Mouse (Mus musculus) liver, embryonic 12.5 days (tissue): ENCODE data around the gene Ndst4. TPM values are rescaled to one million over a fixed set of nuclear protein-coding genes. Genes with fewer than 3 reads are reported as not detected.
A peak's percentile ranks its signal among the peaks of the same experiment; 100 is the strongest.

Source experiments
- ATAC-seq: fragments of 200-750 bp; cut with Nextera tagmentation; 2 replicates; pipeline ENCODE4 v1.8.0; 2017; ENCODE audit warnings: moderate number of reproducible peaks, mild to moderate bottlenecking, moderate library complexity
- H3K27ac ChIP-seq: fragments of 300-500 bp; sonication (generic); 2 replicates; pipeline ENCODE4 v1.5.1; 2016; ENCODE audit warnings: mild to moderate bottlenecking
- H3K27me3 ChIP-seq: fragments of 300-500 bp; sonication (generic); replicated peaks from 2 replicates; pipeline ENCODE4 v1.6.1; 2016; ENCODE audit warnings: mild to moderate bottlenecking, moderate library complexity
- H3K36me3 ChIP-seq: fragments of 300-500 bp; sonication (generic); 2 replicates; pipeline ENCODE4 v1.6.1; 2016; ENCODE audit warnings: mild to moderate bottlenecking, moderate library complexity
- H3K4me1 ChIP-seq: fragments of 300-500 bp; sonication (generic); 2 replicates; pipeline ENCODE4 v1.6.1; 2016
- H3K4me2 ChIP-seq: fragments of 300-500 bp; sonication (generic); 2 replicates; pipeline ENCODE4 v1.6.1; 2016; ENCODE audit warnings: mild to moderate bottlenecking, moderate library complexity
- H3K4me3 ChIP-seq: fragments of 300-500 bp; sonication (generic); 2 replicates; pipeline ENCODE4 v1.5.1; 2016; ENCODE audit warnings: mild to moderate bottlenecking, moderate library complexity
- H3K9ac ChIP-seq: fragments of 300-500 bp; sonication (generic); 2 replicates; pipeline ENCODE4 v1.6.1; 2016; ENCODE audit warnings: mild to moderate bottlenecking, moderate library complexity
- H3K9me3 ChIP-seq: fragments of 300-500 bp; sonication (generic); replicated peaks from 2 replicates; pipeline ENCODE4 v1.6.1; 2016; ENCODE audit warnings: mild to moderate bottlenecking, moderate library complexity
- WGBS: fragments of 180-500 bp; shearing (Covaris S2); methylation state at CpG from one replicate; pipeline ENCODE4 v1.1.7; 2016; ENCODE audit not compliant: insufficient replicate concordance; 5-methylcytosine and 5-hydroxymethylcytosine counted together
- polyA plus RNA-seq: library from polyadenylated mRNA; unstranded; fragments of >200 nt; fragmentation: Nextera tagmentation; extraction: Ambion mirVana; gene quantifications from 2 replicates; pipeline ENCODE4 v1.2.1, GENCODE M21; 2016

The Ndst4 gene
- not detected in 2 replicates for polyA plus RNA-seq

DNA sequence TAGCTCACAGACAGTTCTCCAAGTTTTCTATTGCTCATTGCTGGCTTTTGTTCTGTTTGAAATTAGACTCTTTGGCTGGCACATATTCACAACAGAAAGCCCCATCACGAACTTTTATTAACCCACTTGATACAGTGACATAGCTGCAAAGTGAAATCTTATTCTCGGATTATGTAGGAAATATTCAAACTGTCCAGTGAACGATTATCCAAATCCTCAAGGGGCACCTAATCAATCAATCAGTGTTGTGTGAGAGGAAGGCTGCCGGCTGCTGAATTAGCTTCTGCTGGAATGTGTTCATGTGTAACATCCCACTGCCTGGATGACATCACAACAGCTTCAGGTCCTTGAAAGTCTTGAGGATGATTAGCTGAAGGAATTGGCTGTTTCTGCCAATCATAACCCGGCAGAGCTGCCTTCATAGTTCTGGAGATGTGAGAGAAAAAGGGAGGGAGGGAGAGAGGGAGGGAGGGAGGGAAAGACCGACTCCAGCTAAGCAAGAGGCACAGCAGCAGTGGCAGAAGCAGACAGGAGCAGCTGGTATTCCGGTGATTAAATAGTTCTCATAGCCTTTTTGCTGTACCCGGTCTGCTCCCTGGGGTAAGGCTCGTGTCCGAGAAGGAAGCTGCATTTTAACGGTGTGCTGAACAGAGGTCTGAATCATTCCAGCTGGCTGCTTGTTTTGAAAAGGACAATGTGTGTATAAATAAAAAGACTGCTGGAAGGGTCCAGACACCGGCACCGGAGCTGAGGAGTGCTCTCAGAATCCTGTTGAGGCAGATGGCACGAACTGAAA lies at the start of gene Ndst4:
Gene Ndst4, plus strand, starts transcription at position 476 of the 796 bp plus-strand sequence.
- Histone ChIP-seq H3K4me3 (no peak within 1 kb of the TSS), H3K4me1 (no peaks in the 10 kb centered on the region), H3K36me3 (no peaks in the 10 kb centered on the region), H3K4me2 (peak within 1 kb of the TSS; percentile 24; the same call in 1 of the 2 replicates), H3K27ac (no peak within 1 kb of the TSS), H3K9me3 (no peaks in the 10 kb centered on the region), H3K27me3 (no peaks in the 10 kb centered on the region), H3K9ac (no peak within 1 kb of the TSS)
- no peak for ATAC-seq
- WGBS: 55% methylated on average over 14 of the region's 14 CpGs

DNA sequence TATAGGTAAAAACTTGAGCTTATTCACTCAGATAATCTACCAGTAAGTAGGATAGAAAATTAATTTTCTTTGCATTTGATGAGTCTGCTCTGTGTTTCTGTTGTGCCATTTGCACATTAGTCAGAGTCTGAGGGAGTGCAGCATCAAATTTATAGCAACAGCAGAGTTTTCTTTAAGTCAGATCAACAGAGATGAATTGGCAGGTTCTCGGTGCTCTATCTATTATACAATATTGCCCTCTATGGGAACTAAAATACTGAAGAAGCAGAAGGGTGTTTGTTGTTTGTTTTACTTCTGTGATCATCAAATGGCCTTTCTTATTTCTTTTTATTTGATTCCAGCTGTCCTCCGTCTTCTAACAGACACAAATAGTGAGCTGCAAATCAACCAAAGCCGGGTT lies 6.4 kb upstream of the Ndst4 start:
- ATAC-seq: no peak
- Histone ChIP-seq H3K4me1 (no peaks in the 10 kb centered on the region), H3K36me3 (no peaks in the 10 kb centered on the region), H3K9ac (no peak overlapping the region), H3K4me2 (no peak overlapping the region), H3K9me3 (no peaks in the 10 kb centered on the region), H3K27me3 (no peaks in the 10 kb centered on the region), H3K4me3 (no peak overlapping the region), H3K27ac (no peak overlapping the region)
- 70% methylated on average over 3 of the region's 3 CpGs for WGBS

DNA sequence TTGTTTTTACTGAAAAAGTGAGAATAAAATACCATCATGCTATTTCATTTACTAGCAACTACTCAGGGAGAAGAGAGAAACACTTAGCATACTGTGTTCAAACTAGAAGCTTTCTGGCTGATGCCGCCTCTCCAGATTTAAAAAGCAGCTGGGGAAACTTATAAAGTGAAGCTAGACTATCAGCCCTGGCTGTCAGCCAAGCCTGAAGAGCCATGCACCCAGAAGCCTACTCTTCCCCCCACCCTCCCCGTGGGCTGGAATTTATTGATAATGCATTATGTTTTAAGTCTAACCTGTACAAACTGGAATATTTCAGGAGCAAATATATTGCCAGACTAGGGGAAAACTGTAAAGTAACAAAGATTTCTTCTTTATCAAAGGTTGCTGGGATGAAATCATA lies 2.6 kb downstream of the Ndst4 start:
- ATAC-seq: no peak

DNA sequence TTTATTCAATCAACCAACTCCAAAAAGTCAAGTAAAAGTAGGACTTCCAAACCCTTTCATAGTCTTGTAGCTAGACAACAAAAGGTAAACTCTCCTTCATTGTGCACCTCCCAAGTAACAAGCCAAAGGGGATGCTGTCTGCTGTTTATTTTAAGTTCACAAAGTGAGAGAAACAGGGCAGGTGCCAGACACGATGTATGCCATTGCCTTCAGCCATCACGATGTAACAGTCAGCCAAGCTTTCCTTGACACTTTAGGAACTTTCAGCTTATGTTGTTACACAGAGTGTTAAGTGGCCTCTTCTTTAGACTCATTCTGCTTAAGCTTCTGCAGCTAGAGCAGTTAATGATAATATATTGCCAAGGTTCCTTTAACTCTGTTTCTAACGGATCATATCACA lies 3.1 kb downstream of the Ndst4 start:
- H3K4me2 ChIP-seq: no peak overlapping the region
- H3K27me3 ChIP-seq: no peaks in the 10 kb centered on the region
- H3K9ac ChIP-seq: no peak overlapping the region
- WGBS: 59% methylated on average over 3 of the region's 3 CpGs
- H3K4me1 ChIP-seq: no peaks in the 10 kb centered on the region
- H3K4me3 ChIP-seq: no peak overlapping the region
- no peak for ATAC-seq
- no peaks in the 10 kb centered on the region for H3K36me3 ChIP-seq
- H3K27ac ChIP-seq: no peak overlapping the region
- H3K9me3 ChIP-seq: no peaks in the 10 kb centered on the region

More for the DNA sequence above, 2.6 kb downstream of the Ndst4 start:
- Histone ChIP-seq H3K9me3 (no peaks in the 10 kb centered on the region), H3K4me1 (no peaks in the 10 kb centered on the region), H3K4me2 (no peak overlapping the region), H3K27ac (no peak overlapping the region), H3K4me3 (no peak overlapping the region), H3K27me3 (no peaks in the 10 kb centered on the region), H3K36me3 (no peaks in the 10 kb centered on the region), H3K9ac (no peak overlapping the region)
- WGBS: 68% methylated on average over 2 of the region's 2 CpGs

DNA sequence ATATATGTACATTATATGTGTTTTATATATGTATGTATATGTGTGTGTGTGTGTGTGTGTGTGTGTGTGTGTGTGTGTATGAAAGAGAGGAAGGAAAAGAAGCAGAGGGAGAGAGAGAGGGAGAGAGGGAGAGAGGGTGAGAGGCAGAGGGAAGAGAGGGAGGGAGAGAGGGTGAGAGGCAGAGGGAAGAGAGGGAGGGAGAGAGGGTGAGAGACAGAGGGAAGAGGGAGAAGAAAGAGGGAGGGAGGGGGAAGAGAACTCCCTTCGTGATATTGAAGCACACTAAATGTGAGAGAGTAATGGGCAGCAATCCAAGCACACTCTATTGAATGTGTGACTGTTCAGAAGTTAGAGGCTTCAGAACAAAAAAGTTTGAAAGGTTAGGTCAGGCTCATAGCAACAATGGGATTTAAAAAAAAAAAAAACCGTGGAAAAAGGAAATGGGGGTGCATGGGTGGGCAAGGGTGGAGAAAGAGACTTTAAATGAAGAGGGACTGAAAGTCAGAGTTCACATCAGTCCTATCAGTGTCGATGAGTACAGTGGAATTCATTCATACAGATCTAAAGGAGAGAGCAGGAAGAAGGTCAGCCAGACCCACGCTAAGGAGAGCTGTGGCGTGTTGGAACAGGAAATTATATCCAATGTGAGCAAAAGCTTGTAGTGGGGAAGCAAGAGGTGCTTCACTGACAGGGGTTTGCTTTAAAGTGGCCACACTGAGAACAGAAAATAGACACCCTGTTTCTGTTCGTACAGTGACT lies 63.2 kb downstream of the Ndst4 start:
- no peak overlapping the region for H3K4me2 ChIP-seq
- H3K4me3 ChIP-seq: no peak overlapping the region
- WGBS: 37% methylated on average over 6 of the region's 6 CpGs
- ATAC-seq: no peak
- no peaks in the 10 kb centered on the region for H3K4me1 ChIP-seq
- no peaks in the 10 kb centered on the region for H3K27me3 ChIP-seq
- H3K27ac ChIP-seq: no peak overlapping the region
- H3K9me3 ChIP-seq: no peaks in the 10 kb centered on the region
- H3K9ac ChIP-seq: no peak overlapping the region
- no peaks in the 10 kb centered on the region for H3K36me3 ChIP-seq

DNA sequence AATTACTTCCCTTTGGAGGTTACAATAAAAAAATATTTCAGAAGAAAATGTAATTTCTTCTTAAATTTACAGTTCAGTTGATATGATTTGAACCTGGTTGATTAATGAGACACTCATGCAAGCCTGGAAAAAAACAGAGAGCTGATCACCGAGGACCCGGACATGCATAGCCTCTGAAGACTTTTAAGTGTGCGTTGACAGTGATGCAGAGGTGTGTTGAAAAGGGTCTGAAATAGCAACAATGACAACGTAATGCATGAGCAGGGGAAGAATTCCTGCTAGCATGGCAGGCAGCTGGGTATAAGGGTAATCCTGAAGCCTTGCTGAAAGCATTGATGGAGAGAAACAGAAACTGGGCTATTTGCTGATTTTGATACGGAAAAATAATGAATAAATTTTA lies 106.2 kb downstream of the Ndst4 start:
- Histone ChIP-seq H3K36me3 (no peaks in the 10 kb centered on the region), H3K27me3 (no peaks in the 10 kb centered on the region), H3K9ac (no peak overlapping the region), H3K9me3 (no peaks in the 10 kb centered on the region), H3K4me1 (no peaks in the 10 kb centered on the region), H3K4me2 (no peak overlapping the region), H3K4me3 (no peak overlapping the region), H3K27ac (no peak overlapping the region)
- ATAC-seq: no peak
- WGBS: 73% methylated on average over 5 of the region's 5 CpGs

DNA sequence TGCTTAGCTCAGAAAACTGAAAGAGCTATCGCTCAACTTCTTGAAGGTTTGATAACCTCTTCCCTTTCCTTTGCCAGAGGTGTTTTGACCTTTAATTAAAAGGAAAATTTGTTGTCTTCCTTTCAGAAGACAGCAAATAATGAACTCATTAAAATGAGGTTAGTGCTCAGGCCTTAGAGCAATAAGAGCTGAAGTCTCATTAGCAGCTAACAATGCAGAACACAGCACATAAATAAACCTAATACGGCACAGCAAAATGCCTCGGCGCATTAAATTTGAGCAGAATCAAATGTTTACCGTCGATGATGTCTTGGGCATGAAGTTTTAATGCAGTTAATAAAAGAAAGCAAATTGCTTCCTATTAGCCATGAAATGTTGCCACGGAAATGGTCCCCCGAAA lies 129.5 kb downstream of the Ndst4 start:
- Histone ChIP-seq H3K4me2 (no peak overlapping the region), H3K9ac (no peak overlapping the region), H3K9me3 (no peaks in the 10 kb centered on the region), H3K27ac (no peak overlapping the region), H3K4me1 (no peaks in the 10 kb centered on the region), H3K36me3 (no peaks in the 10 kb centered on the region), H3K4me3 (no peak overlapping the region), H3K27me3 (no peaks in the 10 kb centered on the region)
- ATAC-seq: no peak
- WGBS: 80% methylated on average over 8 of the region's 8 CpGs

DNA sequence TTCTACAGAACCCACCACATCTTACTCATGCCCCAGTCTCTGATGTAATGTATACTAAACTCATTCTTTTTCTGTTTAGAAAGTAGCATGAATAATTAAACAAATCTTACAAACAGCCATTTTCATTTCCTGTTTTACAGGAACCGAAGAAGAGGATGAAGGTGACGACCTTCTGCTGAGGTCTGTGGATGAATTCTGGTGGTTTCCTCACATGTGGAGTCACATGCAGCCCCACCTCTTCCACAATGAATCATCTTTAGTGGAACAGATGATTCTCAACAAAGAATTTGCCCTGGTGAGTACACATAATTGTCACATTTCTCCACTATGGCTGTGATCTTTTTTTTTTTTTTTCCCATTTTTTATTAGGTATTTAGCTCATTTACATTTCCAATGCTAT lies 166.7 kb downstream of the Ndst4 start:
- Histone ChIP-seq H3K27me3 (no peaks in the 10 kb centered on the region), H3K27ac (no peak overlapping the region), H3K9ac (no peak overlapping the region), H3K4me3 (no peak overlapping the region), H3K4me2 (no peak overlapping the region), H3K9me3 (no peaks in the 10 kb centered on the region), H3K4me1 (no peaks in the 10 kb centered on the region), H3K36me3 (no peaks in the 10 kb centered on the region)
- ATAC-seq: no peak
- WGBS: 61% methylated on average over 2 of the region's 2 CpGs

DNA sequence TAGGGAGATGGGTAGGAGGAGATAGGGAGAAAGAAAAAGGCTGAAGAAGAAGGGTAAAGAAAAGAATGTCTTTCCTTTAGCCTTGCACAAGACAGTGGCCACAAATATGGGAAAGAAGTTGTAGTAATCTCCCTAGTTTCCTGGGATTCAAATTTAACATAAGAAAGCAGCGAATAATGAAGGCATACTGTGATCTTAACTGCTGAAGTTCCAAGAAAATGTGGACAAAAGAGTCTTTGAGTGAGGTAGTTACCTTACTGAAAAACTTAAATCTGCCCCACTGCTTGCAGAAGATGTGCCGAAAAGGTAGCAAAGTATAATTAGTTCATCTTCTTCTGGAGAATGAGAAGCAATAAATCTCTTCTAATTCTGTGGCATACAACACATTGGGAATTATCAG lies 228.4 kb downstream of the Ndst4 start:
- H3K27me3 ChIP-seq: no peaks in the 10 kb centered on the region
- no peaks in the 10 kb centered on the region for H3K36me3 ChIP-seq
- H3K4me3 ChIP-seq: no peak overlapping the region
- ATAC-seq: no peak
- WGBS: 55% methylated on average over 2 of the region's 2 CpGs
- no peak overlapping the region for H3K4me2 ChIP-seq
- H3K9ac ChIP-seq: no peak overlapping the region
- no peaks in the 10 kb centered on the region for H3K9me3 ChIP-seq
- no peak overlapping the region for H3K27ac ChIP-seq
- H3K4me1 ChIP-seq: no peaks in the 10 kb centered on the region

DNA sequence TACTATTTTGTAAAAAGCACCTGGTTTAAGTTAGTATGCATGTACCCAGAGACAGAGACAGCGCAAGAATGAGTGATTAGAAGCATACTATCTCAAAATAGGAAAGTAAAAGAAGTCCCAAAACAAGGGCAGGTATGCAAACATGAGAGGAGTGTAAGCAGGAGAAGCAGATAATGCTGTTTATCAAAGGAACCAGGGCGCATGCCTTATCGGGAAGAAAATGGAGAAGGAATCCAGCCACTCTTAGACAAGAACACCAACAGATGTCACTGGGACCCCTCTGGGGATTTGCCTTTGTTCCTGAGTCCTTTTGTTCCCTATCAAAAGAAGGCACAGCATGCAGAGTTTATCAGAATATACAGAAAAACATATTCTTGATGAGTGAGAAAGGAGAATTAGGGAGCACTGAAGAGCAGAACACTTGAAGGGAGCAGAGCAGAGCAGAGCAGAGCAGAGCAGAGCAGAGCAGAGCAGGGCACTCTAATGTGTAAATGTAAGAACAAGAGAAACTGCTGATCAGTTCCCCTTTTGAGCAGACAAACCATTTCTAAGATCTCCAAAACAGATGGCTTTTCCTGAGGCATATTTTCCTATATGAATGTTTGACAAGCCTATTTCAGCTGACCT lies 251.2 kb downstream of the Ndst4 start:
- Histone ChIP-seq H3K4me3 (no peak overlapping the region), H3K27me3 (no peaks in the 10 kb centered on the region)

DNA sequence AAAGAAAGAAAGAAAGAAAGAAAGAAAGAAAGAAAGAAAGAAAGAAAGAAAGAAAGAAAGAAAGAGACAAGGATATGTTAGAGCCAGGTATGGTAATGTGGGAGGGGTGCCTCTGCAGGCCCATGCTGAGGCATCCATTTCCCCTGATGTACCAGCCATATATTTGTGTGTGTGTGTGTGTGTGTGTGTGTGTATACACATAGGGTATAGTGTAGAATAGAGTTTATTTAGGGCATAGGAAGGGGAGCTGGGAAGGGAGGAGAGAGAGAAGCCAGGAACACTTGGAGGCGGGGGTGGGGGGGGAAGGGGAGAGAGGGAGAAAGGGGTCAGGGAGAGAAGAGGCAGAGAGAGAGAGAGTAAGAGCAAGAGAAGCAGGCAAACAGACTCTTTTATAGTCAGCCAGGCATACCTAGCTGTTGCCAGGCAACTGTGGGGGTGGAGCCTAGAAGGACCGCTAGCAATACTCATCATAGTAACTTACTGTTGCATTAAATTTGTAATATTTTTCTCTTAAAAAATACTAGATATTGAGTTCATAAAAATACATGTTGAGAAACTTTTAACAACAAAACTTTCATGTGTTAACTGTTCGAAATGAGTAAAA lies 256.3 kb downstream of the Ndst4 start:
- no peak overlapping the region for H3K4me3 ChIP-seq
- no peak overlapping the region for H3K9ac ChIP-seq
- no peaks in the 10 kb centered on the region for H3K9me3 ChIP-seq
- no peak overlapping the region for H3K4me2 ChIP-seq
- ATAC-seq: no peak
- H3K4me1 ChIP-seq: no peaks in the 10 kb centered on the region
- no peaks in the 10 kb centered on the region for H3K36me3 ChIP-seq
- H3K27me3 ChIP-seq: no peaks in the 10 kb centered on the region
- WGBS: 56% methylated on average over 3 of the region's 3 CpGs
- H3K27ac ChIP-seq: no peak overlapping the region

More for the DNA sequence above, 251.2 kb downstream of the Ndst4 start:
- no peak overlapping the region for H3K27ac ChIP-seq
- H3K36me3 ChIP-seq: no peaks in the 10 kb centered on the region
- no peak overlapping the region for H3K9ac ChIP-seq
- no peaks in the 10 kb centered on the region for H3K9me3 ChIP-seq
- H3K4me2 ChIP-seq: no peak overlapping the region
- no peak for ATAC-seq
- 45% methylated on average over 3 of the region's 3 CpGs for WGBS
- no peaks in the 10 kb centered on the region for H3K4me1 ChIP-seq
